Mouse (Mus musculus): Measurements from ENCODE around the gene Spef1.

DNA sequence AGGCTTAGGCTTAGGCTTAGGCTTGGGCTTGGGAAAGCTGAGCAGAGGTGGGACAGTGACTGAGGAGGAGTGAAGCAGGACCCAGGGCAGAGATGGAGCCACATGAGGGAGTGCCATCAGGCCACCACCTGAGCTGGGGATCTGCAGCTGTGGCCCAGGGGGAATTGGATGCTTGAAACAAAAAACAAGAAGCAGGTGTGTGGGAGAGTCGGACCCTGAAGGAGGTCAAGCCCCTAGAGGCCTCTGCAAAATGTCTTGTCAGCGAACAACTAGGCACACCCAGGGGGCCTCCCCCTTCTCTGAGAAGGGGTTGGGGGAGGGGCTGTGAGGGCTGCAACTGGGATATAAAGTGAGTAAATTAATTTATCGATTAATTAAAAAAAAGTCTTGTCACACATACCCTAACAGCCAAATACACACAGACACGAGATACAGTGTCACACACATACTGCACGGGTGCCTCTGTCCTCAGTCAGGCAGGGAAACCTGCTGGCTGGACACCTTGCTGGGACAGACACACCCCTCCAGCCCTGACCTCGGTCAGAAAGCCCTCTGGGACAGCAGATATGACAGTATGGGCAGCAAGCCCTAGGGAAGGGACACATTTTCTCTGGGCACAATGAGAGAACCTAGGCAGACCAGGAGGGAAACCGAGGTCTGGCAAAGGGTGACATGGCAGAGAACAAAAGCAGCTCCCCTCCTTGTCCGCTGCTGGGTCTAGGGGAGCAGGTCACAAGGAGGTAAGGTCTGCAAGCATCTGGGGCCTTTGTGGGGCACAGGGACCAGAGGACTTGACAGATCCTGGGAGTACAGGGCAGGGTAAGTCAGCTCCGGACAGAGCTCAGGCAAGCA is 60.9 kb downstream of the Spef1 start:
- TF ChIP-seq CHD1 (IDR thresholded peaks at IDR 0.05; ENCODE audit: low read depth, low read length): no peak
- no peak for TF ChIP-seq UBTF (IDR thresholded peaks at IDR 0.05; ENCODE audit: low read depth, low read length)
- no peak for TF ChIP-seq CHD2 (IDR thresholded peaks at IDR 0.05; ENCODE audit: low read length)
- TF ChIP-seq EP300 (IDR thresholded peaks at IDR 0.05; ENCODE audit: low read length): peak; percentile 49; the same call in 1 of the 2 replicates
- no peak for TF ChIP-seq ZKSCAN1 (IDR thresholded peaks at IDR 0.05; ENCODE audit: borderline replicate concordance, low read depth, low read length)
